Mouse (Mus musculus) CH12.LX (cell line): ENCODE results near the gene Sec14l1.

Experiments used
- BHLHE40 ChIP-seq: IDR thresholded peaks from 2 replicates; pipeline ENCODE4 v1.6.1; 2011; ENCODE audit warnings: mild to moderate bottlenecking, low read depth, low read length, improper control_type of control experiment
- CHD2 ChIP-seq: IDR thresholded peaks from 2 replicates; pipeline ENCODE4 v1.6.1; 2011; ENCODE audit warnings: low read length, improper control_type of control experiment
- CTCF ChIP-seq, 2 experiments: IDR thresholded peaks in 1 of 2; conservative IDR thresholded peaks in 1 of 2; 2 replicates each; pipeline ENCODE4 v1.5.1; 2011 to 2012; ENCODE audit warnings: low read depth in 2 of 2, low read length in 2 of 2, improper control_type of control experiment in 1 of 2, inconsistent platforms in 1 of 2, mild to moderate bottlenecking in 1 of 2, moderate library complexity in 1 of 2
- EP300 ChIP-seq: IDR thresholded peaks from 2 replicates; pipeline ENCODE4 v1.6.1; 2011; ENCODE audit warnings: low read length, improper control_type of control experiment
- KAT2A ChIP-seq: IDR thresholded peaks from 2 replicates; pipeline ENCODE4 v1.6.1; 2012; ENCODE audit warnings: low read length, improper control_type of control experiment, inconsistent platforms; ENCODE audit not compliant: insufficient replicate concordance
- MAFK ChIP-seq: IDR thresholded peaks from 2 replicates; pipeline ENCODE4 v1.6.1; 2011; ENCODE audit warnings: low read length, improper control_type of control experiment; ENCODE audit not compliant: insufficient replicate concordance
- MAX ChIP-seq: IDR thresholded peaks from 2 replicates; pipeline ENCODE4 v1.6.1; 2011; ENCODE audit warnings: low read length, improper control_type of control experiment
- NELFE ChIP-seq: IDR thresholded peaks from 2 replicates; pipeline ENCODE4 v1.6.1; 2011; ENCODE audit warnings: low read depth, low read length, improper control_type of control experiment
- POLR2A ChIP-seq: IDR thresholded peaks from 2 replicates; pipeline ENCODE4 v1.6.1; 2011; ENCODE audit warnings: low read depth, mild to moderate bottlenecking, improper control_type of control experiment, low read length
- POLR2AphosphoS2 ChIP-seq: IDR thresholded peaks from 2 replicates; pipeline ENCODE4 v1.6.1; 2011; ENCODE audit warnings: low read depth, low read length, improper control_type of control experiment
- RCOR1 ChIP-seq: conservative IDR thresholded peaks from 2 replicates; pipeline ENCODE4 v1.6.1; 2012; ENCODE audit warnings: low read depth, mild to moderate bottlenecking, inconsistent platforms, low read length, improper control_type of control experiment
- ZKSCAN1 ChIP-seq: IDR thresholded peaks from 2 replicates; pipeline ENCODE4 v1.6.1; 2012; ENCODE audit warnings: low read depth, inconsistent platforms, low read length, improper control_type of control experiment, borderline replicate concordance
- ZMIZ1 ChIP-seq: IDR thresholded peaks from 2 replicates; pipeline ENCODE4 v1.6.1; 2012; ENCODE audit warnings: low read depth, mild to moderate bottlenecking, inconsistent platforms, low read length, improper control_type of control experiment
- ZNF384 ChIP-seq: IDR thresholded peaks from 2 replicates; pipeline ENCODE4 v1.6.1; 2012; ENCODE audit warnings: low read depth, low read length, improper control_type of control experiment, inconsistent platforms

- TF ChIP-seq MAX (no peak), CTCF (conservative IDR thresholded peaks at IDR 0.05 in 1 of 2, IDR thresholded peaks at IDR 0.05 in 1 of 2; ENCODE audit: low read depth in 2 of 2, low read length in 2 of 2) (no peak), POLR2A (no peak), ZKSCAN1 (no peak), RCOR1 (no peak), NELFE (no peak), ZNF384 (no peak), KAT2A (no peak), CHD2 (no peak), BHLHE40 (no peak), MAFK (no peak), POLR2AphosphoS2 (no peak), EP300 (no peak), ZMIZ1 (no peak)
Measured at GRCm38 (mm10) chr11:117117321-117117720, 2.4 kb downstream of the Sec14l1 start.
